Mouse (Mus musculus): ENCODE measurements around the gene Ctps. TPM values are rescaled to one million over a fixed set of nuclear protein-coding genes. Genes with fewer than 3 reads are reported as not detected.

The Ctps gene
- polyA plus RNA-seq, 1 experiment from 2014 or later = 107 TPM

DNA sequence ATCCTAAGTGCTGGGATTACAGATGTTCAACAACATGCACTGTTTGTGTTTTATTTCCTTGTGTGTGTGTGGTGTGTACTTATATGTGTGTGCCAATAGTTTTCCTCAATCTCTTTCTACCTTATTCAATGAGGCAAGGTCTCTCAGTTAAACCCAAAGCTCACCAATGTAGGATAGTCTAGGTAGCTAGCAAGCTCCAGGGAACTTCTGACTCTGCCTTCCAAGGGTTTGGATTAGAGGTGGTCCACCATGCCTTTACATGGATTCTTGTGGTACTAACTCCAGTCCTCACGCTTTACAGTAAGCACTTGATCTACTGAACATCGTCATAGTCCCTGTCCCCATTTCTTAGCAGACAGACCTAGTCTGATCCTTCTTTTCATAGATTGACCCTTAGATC lies 55.7 kb downstream of the Ctps start:
- 95% methylated on average over 2 of the region's 2 CpGs for WGBS
- ATAC-seq = no peak
- no peak overlapping the region for H3K4me3 ChIP-seq
- no peak overlapping the region for H3K27ac ChIP-seq
- no peaks in the 10 kb centered on the region for H3K9me3 ChIP-seq (replicated peaks)
- H3K4me2 ChIP-seq = no peak overlapping the region
- H3K9ac ChIP-seq = no peak overlapping the region
- no peaks in the 10 kb centered on the region for H3K4me1 ChIP-seq
- peaks cover 56% of the 10 kb centered on the region for H3K36me3 ChIP-seq (ENCODE audit: poor library complexity, severe bottlenecking)
- H3K27me3 ChIP-seq = no peaks in the 10 kb centered on the region

DNA sequence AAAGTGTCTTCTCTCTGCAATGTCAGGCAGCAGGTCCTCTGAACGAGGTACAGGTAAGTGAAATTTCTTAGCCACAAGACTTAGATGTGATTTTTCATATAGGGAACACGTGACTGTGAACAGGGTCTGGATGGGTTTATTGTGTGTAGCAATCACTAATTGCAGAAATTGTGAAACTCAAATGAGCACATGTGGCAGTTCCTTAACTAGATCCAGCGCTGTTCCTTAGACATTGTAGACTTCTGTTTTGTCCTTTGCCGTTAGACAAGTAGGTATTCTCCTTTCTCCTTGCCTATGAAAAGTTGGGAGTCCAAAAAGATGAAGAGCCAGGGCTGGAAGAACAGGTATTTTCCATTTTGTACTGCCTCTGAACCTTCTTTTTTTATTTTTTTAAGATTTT lies 58.9 kb downstream of the Ctps start:
- no peak overlapping the region for H3K4me2 ChIP-seq
- no peak overlapping the region for H3K27ac ChIP-seq
- no peak for ATAC-seq
- H3K4me1 ChIP-seq = no peaks in the 10 kb centered on the region
- H3K4me3 ChIP-seq = no peak overlapping the region
- H3K9ac ChIP-seq = no peak overlapping the region
- WGBS = 97% methylated on average over 4 of the region's 4 CpGs
- peaks cover 55% of the 10 kb centered on the region for H3K36me3 ChIP-seq (ENCODE audit: poor library complexity, severe bottlenecking)
- no peaks in the 10 kb centered on the region for H3K9me3 ChIP-seq (replicated peaks)
- H3K27me3 ChIP-seq = no peaks in the 10 kb centered on the region

DNA sequence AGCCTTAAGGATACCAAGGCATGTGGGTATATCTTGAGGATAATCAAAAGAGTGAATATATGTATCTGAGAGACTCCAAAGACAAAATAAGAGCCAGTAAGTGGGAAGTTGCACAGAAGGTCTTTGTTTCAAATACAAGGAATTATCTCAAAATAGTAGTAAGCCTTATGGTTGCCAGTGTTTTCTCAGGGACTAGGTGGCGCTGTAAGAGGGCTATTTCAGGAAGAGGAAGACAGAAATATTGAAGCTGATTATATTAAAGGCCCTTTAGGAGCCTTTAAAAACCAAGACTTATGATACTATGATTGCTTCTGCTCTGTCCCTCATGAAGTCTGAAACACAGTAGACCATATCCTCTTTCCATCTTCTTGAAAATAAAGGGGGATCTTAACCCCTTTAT lies 63.1 kb downstream of the Ctps start:
- Histone ChIP-seq H3K9me3 (replicated peaks) (no peaks in the 10 kb centered on the region), H3K4me1 (no peaks in the 10 kb centered on the region), H3K36me3 (ENCODE audit: poor library complexity, severe bottlenecking) (peaks cover 45% of the 10 kb centered on the region), H3K9ac (no peak overlapping the region), H3K27me3 (no peaks in the 10 kb centered on the region), H3K4me2 (no peak overlapping the region), H3K4me3 (no peak overlapping the region), H3K27ac (no peak overlapping the region)
- 94% methylated on average over 1 of the region's 1 CpGs for WGBS
- ATAC-seq = no peak

Other genes with a start within 250 kb of the Ctps start
- 48.9 and 49.7 TPM in 2 replicates for gene Scmh1, start 165.0 kb downstream of the Ctps start, polyA plus RNA-seq (2015; fragmentation: Nextera tagmentation; extraction: Ambion mirVana)
- not detected in 2 replicates for gene Slfnl1, start 38.0 kb downstream of the Ctps start, polyA plus RNA-seq (2015; fragmentation: Nextera tagmentation; extraction: Ambion mirVana)
- gene Gm8439, start 18.5 kb upstream of the Ctps start, polyA plus RNA-seq (2015; fragmentation: Nextera tagmentation; extraction: Ambion mirVana) = not detected in 2 replicates
- 0.44 and 0.84 TPM in 2 replicates for gene Cited4, start 96.3 kb upstream of the Ctps start, polyA plus RNA-seq (2015; fragmentation: Nextera tagmentation; extraction: Ambion mirVana)
- 3.4 and 4.0 TPM in 2 replicates for gene Kcnq4, start 178.3 kb upstream of the Ctps start, polyA plus RNA-seq (2015; fragmentation: Nextera tagmentation; extraction: Ambion mirVana)

All from forebrain, embryonic 13.5 days (tissue).